Mouse (Mus musculus): ENCODE measurements around the gene Adipoq. TPM values are rescaled to one million over a fixed set of nuclear protein-coding genes. Genes with fewer than 3 reads are reported as not detected.

Gene Adipoq
- total and polyA plus RNA-seq, 3 experiments, result 0.13 to 1.1 (median 0.99) TPM

GRCm38 (mm10) chr16:23158957-23159356, 12.6 kb downstream of the Adipoq start:
- TF ChIP-seq RAD21 (IDR thresholded peaks at IDR 0.05; ENCODE audit: low read depth, low read length) (no peak), ELF1 (IDR thresholded peaks at IDR 0.05; ENCODE audit: low read depth, low read length) (no peak), GABPA (IDR thresholded peaks at IDR 0.05; ENCODE audit: insufficient replicate concordance, low read depth, low read length) (no peak), TBP (conservative IDR thresholded peaks at IDR 0.05; ENCODE audit: low read depth, low read length) (no peak), MYC (IDR thresholded peaks at IDR 0.05; ENCODE audit: low read depth, low read length) (no peak), ZC3H11A (IDR thresholded peaks at IDR 0.05; ENCODE audit: low read depth, low read length) (no peak), NELFE (IDR thresholded peaks at IDR 0.05; ENCODE audit: low read depth, low read length) (no peak), CTCF (conservative IDR thresholded peaks at IDR 0.05 in 1 of 2, IDR thresholded peaks at IDR 0.05 in 1 of 2; ENCODE audit: low read depth in 2 of 2, low read length in 2 of 2) (no peak), HCFC1 (IDR thresholded peaks at IDR 0.05; ENCODE audit: low read depth, low read length) (no peak), E2F4 (IDR thresholded peaks at IDR 0.05; ENCODE audit: insufficient replicate concordance, low read depth, low read length) (no peak)
- no peak for DNase-seq (ENCODE audit: extremely low read depth)
- no peaks in the 10 kb centered on the region for H3K79me2 ChIP-seq (replicated peaks; ENCODE audit: control insufficient read depth, extremely low read depth, insufficient read depth, poor library complexity, severe bottlenecking)
- H3K4me1 ChIP-seq (ENCODE audit: control insufficient read depth in 1 of 2, insufficient read depth in 2 of 2), result peaks cover 0 to 5% of the 10 kb centered on the region in 2 experiments; a peak in 1 of 4 replicates
- no peak overlapping the region for H3K4me3 ChIP-seq (replicated peaks in 1 of 3; ENCODE audit: low read depth in 2 of 3, low read length in 2 of 3, poor library complexity in 1 of 3)
- no peak overlapping the region for H3K9ac ChIP-seq (ENCODE audit: insufficient read depth, low read depth)
- no peak overlapping the region for H3K27ac ChIP-seq (ENCODE audit: insufficient read depth, low read depth)
- no peaks in the 10 kb centered on the region for H3K27me3 ChIP-seq (replicated peaks)
- dilution Hi-C loops (cut with MboI; ENCODE audit: extremely low pct_ligation_motif_present, extremely low pct_unique_long_range_greater_than_20kb, low sequenced_read_pairs), result no loop called here
- H3K9me3 ChIP-seq (replicated peaks; ENCODE audit: low read length), result no peaks in the 10 kb centered on the region
- H3K36me3 ChIP-seq (replicated peaks in 1 of 2; ENCODE audit: control insufficient read depth in 1 of 2, insufficient read depth in 1 of 2, low read length in 1 of 2), result no peaks in the 10 kb centered on the region
- in situ Hi-C loops (cut with MboI; ENCODE audit: low pct_ligation_motif_present, low pct_unique_long_range_greater_than_20kb, low sequenced_read_pairs), result no loop called here
- no peak overlapping the region for H3K4me2 ChIP-seq (ENCODE audit: insufficient read depth, low read depth, poor library complexity, severe bottlenecking)

- Histone ChIP-seq H3K9me3 (replicated peaks; ENCODE audit: low read length) (no peaks in the 10 kb centered on the region), H3K36me3 (replicated peaks in 1 of 2; ENCODE audit: control insufficient read depth in 1 of 2, insufficient read depth in 1 of 2, low read length in 1 of 2) (no peaks in the 10 kb centered on the region), H3K27me3 (replicated peaks) (no peaks in the 10 kb centered on the region), H3K4me3 (replicated peaks in 1 of 3; ENCODE audit: low read depth in 2 of 3, low read length in 2 of 3, poor library complexity in 1 of 3) (no peak overlapping the region), H3K4me1 (ENCODE audit: control insufficient read depth in 1 of 2, insufficient read depth in 2 of 2) (peaks cover 0 to 5% of the 10 kb centered on the region in 2 experiments; a peak in 1 of 4 replicates), H3K79me2 (replicated peaks; ENCODE audit: control insufficient read depth, extremely low read depth, insufficient read depth, poor library complexity, severe bottlenecking) (no peaks in the 10 kb centered on the region), H3K27ac (ENCODE audit: insufficient read depth, low read depth) (no peak overlapping the region), H3K4me2 (ENCODE audit: insufficient read depth, low read depth, poor library complexity, severe bottlenecking) (no peak overlapping the region), H3K9ac (ENCODE audit: insufficient read depth, low read depth) (no peak overlapping the region)
- TF ChIP-seq MAFK (IDR thresholded peaks at IDR 0.05; ENCODE audit: insufficient replicate concordance, low read length), result no peak
- no peak for TF ChIP-seq MYC (IDR thresholded peaks at IDR 0.05; ENCODE audit: low read depth, low read length)
- TF ChIP-seq GABPA (IDR thresholded peaks at IDR 0.05; ENCODE audit: insufficient replicate concordance, low read depth, low read length), result no peak
- no peak for TF ChIP-seq CTCF (conservative IDR thresholded peaks at IDR 0.05 in 1 of 2, IDR thresholded peaks at IDR 0.05 in 1 of 2; ENCODE audit: low read depth in 2 of 2, low read length in 2 of 2)
- no peak for TF ChIP-seq ELF1 (IDR thresholded peaks at IDR 0.05; ENCODE audit: low read depth, low read length)
- TF ChIP-seq UBTF (IDR thresholded peaks at IDR 0.05; ENCODE audit: low read depth, low read length), result no peak
- TF ChIP-seq ZMIZ1 (IDR thresholded peaks at IDR 0.05; ENCODE audit: low read depth, low read length), result no peak
- TF ChIP-seq IRF4 (IDR thresholded peaks at IDR 0.05; ENCODE audit: low read depth, low read length), result no peak
- no peak for TF ChIP-seq MAZ (IDR thresholded peaks at IDR 0.05; ENCODE audit: low read depth, low read length)
- no peak for TF ChIP-seq MAX (IDR thresholded peaks at IDR 0.05; ENCODE audit: low read length)
- TF ChIP-seq HCFC1 (IDR thresholded peaks at IDR 0.05; ENCODE audit: low read depth, low read length), result no peak
- no peak for TF ChIP-seq MXI1 (IDR thresholded peaks at IDR 0.05; ENCODE audit: low read depth, low read length)
- no peak for TF ChIP-seq ZKSCAN1 (IDR thresholded peaks at IDR 0.05; ENCODE audit: borderline replicate concordance, low read depth, low read length)
- TF ChIP-seq RAD21 (IDR thresholded peaks at IDR 0.05; ENCODE audit: low read depth, low read length), result no peak
- no peak for TF ChIP-seq POLR2A (IDR thresholded peaks at IDR 0.05; ENCODE audit: low read depth, low read length)
- TF ChIP-seq TCF12 (IDR thresholded peaks at IDR 0.05; ENCODE audit: low read depth, low read length), result no peak
- no peak for TF ChIP-seq POLR2AphosphoS2 (IDR thresholded peaks at IDR 0.05; ENCODE audit: low read depth, low read length)
- dilution Hi-C loops (cut with MboI; ENCODE audit: extremely low pct_ligation_motif_present, extremely low pct_unique_long_range_greater_than_20kb, low sequenced_read_pairs) (no loop called here), in situ Hi-C loops (cut with MboI; ENCODE audit: low pct_ligation_motif_present, low pct_unique_long_range_greater_than_20kb, low sequenced_read_pairs) (loop anchor here (5.0 kb wide), 1 partner anchor 38 kb away; no protein-coding TSS in a partner anchor)
- no peak for DNase-seq (ENCODE audit: extremely low read depth)
Measured at GRCm38 (mm10) chr16:23159749-23160148, 13.4 kb downstream of the Adipoq start.
